Mouse (Mus musculus): Measurements from ENCODE around the gene Frmd4b.

Gene Frmd4b

DNA sequence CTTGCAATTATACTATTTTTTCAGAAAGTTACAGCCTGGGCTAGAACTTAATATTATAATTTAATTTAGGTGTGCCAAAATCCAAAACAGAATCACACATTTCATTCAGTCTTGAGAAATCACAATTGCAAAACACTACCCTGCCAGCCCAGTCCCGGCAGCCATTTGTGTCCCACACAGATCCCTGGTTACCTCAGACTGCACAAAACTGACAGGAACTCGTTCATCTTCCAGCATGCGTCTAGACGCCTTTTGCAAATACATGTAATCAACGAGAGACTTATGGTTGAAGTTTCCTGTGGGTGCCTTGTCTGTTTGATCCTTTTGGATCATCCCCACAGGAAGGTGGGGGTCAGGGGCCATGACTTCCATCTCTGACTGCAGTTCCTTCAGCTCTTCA lies 365.3 kb downstream of the Frmd4b start:
- DNase-seq (ENCODE audit: low read depth), result no peak

DNA sequence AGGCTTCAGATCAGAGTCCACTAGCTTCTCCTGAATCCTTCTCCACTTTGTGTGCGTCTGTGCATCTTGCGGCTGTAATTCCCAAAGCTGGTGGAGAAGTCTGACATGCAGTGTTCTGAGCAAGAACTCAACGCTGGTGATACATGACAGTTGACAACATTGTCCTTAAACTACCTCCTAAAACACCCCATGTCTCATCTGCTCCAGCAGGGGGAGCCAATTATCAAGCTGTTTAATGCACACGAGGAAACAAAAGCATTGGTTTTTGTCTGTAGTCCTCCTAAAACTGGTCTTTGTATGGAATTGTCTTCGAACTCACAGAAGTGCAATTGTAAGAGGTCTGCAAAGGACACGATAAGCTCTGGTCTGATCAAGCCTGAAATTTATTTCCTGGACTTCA lies 366.4 kb downstream of the Frmd4b start:
- peak; percentile 60 for DNase-seq (ENCODE audit: low read depth)

DNA sequence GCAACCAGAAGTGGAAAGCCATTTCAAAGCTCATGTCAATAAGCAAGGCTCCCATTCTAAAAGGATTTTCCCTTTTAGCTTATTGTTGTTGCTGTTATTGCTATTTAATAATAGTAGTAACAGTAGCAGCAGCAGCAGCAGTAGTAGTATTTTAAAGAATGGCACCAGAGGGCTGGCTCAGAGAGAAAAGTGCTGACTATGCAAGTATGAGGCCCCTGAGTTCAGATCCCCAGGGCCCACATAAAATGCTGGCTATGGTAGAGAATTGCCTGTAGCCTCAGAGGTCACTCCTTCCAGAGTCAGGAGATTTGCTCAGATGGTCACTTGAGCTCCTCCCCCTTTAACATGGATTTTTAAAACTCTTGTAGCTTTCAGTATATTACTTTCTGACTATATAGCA lies 372.1 kb downstream of the Frmd4b start:
- DNase-seq (ENCODE audit: low read depth), result no peak

DNA sequence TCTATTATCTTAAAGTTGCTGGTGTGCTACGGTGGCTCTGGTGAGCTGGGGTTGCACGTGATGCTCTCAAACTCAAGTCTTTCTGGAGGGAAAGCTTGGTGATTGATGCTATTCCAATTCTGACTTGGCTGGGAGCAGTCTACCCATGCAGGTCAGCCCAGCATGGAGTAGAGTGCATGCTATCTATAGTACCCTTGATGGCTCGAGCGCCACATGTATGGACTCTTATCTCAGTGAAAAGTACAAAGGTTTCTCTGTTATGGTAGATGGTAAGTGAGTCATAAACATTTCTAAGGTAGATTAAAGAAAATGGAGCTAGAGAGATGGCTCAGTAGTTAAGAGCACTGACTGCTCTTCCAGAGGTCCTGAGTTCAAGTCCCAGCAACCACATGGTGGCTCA lies 374.8 kb downstream of the Frmd4b start:
- DNase-seq (ENCODE audit: low read depth), result no peak

DNA sequence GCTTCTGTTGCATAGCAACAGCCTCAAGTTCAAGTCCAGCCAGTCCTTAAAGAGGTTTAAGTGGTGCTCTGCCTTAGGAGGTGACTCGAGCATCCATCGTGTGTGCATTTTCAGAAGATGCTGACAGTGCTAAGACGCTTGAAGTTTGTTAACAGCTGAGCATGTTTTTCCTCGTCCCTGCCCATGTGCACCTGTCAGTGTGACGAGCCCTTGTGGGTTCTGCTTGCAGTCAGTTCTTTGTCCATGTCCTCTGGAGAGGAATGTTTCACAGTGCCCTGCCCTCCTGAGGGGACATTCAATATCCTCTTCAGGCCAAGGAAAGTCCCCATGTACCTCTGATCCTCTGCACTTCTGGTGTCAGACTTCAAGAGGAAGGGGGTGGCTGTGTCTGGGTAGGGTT lies 377.2 kb downstream of the Frmd4b start:
- no peak for DNase-seq (ENCODE audit: low read depth)

DNA sequence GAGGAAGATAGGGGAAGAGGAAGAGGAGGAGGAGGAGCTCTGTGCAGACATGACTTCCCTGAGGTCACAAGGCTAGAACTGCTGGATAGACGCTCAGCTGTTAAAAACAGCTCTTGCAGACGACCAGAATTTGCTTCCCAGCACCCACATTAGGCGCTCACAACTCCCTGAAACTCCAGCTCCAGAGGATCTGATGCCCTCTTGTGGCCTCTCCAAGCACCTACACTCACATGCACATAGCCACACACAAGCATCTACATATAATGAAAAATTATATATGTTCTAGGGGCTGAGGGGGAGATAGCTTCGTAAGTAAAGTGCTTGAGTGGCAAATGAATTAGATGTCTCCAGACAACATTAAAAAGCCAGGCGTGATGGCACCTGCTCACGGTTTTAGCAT lies 378.0 kb downstream of the Frmd4b start:
- DNase-seq (ENCODE audit: low read depth), result no peak
